Mouse (Mus musculus): ENCODE data around the gene Nup188.

Nup188 gene

DNA sequence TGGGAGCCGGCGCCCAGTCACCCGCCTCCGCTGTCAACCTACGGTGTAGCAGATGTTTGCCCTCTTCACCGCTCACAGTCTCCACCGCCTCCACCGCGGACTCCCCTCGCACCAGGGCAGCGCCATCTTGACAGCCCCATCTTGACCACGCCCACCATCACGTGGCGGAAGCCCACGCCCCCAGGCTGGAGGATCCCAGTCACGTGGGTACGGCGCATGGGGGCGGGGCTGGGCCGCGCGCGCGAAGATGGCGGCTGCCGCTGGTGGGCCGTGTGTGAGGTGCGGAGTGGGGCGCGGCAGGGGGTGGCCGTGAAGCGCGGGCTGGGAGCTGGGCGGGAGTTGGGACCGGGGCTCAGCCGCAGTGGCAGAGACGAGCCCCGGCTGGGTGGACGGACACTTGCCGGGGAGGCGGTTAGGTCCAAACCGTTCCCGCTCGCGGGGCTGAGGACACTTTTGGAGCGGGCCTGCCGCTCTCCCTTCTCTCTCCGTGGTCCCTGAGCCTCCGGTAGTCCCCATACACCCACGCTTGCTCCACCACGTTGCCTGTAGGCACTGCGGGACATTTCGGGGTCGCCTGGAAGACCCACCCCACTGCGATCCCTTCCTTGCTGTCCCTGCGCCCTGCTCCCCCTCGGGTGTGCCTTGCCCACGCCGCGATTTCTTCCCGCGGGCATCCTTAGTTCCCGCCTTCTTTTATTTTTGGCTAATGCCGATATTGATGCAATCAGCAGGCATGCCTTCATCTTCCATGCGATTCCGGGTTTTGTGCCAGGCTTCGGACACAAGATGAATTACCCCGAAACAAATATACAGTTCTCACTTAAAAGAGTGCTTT, at the start of gene Nup188, which contains the start of gene Dolk:
TSS of gene Nup188 (plus strand) at position 206 of the 835 bp plus-strand sequence.
TSS of gene Dolk (minus strand) at position 143 of the 835 bp plus-strand sequence.
- peak; percentile 97 for DNase-seq

DNA sequence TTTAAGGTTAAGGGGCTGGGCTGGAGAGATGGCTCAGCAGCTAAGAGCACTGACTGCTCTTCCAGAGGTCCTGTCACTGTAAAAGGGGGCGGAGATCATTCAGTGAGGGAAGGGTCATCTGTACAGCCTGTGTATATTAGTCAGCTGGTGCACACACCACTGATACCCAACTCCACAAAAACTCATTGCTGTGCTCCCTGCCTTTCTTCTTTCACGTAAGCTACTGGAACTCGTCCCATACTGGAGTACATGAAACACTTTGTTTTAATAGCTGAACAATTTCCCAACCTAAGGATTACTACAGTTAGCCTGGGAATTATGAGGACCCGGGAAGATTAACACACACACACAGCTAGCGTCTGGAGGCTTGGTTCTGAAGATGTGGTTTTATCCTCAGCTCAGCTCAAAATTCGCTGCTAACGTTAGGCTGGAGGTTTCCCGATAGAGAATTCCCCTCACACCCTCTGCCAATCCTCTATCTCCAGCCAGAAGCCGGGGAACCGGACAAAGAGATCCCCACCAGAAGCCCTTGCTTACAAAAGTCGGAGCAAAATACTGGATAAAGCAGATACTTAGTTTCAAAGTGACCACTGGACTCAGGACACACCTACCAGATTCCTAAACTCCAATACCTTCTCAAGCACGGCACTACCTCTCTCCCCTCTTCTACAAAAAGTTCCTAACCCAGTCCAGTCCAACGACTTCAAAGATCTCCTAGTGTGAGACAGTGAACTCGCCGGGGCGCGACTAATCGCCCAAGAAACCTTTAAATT, 49.6 kb upstream of the Nup188 start:
- peak; percentile 37 for DNase-seq

DNA sequence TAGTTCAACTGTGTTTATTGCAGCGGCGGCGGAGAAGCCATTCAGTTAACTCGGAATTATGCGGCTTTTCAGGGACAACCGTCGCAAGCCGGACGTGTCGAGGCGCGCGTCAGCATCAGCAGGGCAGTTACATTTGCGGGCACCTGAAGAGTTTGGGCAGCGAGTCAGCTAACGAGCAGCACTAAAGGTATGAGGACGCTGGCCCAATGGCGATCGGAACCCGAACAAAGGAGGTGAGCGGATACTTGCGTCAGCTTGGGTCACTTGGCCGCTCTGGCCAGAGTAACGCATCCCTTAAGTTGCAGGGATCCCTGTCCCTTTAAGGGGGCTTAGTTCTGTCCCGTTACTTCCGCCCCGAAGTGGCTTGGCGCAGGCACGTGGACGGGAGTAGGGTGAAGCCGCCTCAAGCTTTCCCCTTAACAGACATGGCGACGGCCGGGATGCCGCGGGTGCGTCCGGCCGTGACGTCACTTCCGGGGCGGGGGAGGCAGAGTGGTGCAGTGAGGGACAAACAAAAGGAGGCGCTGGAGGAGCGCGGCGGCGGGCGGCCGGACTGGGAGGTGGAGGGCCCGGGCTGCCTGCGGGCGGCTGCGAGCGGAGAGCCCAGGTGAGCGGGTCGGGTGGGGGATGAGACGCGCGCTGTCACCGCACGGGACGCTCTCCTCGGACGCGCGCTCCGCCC, 48.9 kb upstream of the Nup188 start, which contains the start of gene Lrrc8a:
TSS of gene Lrrc8a (plus strand) at position 517 of the 682 bp plus-strand sequence.
- DNase-seq, result peak; percentile 99

DNA sequence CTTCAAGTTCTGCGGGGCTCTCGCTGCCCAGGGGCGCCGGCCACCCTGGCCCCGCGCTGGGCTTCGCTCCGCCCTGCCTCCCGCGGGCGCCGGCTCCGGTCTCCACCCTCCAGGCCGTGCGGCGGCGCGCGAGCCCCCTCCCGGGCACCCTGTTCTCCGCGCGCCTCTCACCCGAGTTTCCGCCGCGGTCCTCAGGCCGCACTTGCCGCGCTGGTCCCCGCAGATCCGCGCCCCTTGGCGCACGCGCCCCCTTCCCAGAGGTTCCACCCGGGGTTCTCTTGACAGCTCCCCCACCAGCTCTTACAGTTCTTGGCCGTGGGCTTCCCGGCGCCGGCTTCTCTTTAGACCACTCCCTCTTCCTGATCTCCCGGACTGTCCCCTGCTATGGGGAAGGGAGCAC, 48.3 kb upstream of the Nup188 start:
- no peak for DNase-seq

DNA sequence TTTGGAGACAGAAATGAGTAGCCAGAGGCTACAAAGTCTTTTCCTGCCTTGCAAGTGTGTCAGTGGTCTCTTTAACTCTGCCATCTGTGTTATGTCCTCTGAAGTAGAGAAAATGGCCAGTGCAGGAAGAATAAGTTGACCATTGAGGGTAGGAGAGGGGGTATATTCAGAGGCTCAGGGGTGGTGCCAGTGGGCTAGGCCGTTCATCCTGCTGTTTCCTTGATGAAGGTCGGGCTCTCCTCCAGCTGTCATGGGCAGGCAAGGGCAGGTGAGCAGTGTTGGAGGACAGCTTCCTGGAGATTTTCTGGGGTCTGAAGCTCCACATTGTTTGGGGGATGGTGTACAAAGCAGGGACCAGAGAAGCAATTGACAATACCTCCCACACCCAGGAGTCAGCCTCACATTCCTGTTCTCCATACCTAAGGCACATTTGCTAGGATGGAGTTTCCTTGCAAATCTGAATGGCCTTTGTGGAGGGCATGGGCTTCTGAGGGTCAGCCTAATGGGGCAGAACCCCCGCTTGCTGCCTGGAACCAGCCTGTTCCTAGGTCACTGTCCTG, 47.2 kb upstream of the Nup188 start:
- no peak for DNase-seq

DNA sequence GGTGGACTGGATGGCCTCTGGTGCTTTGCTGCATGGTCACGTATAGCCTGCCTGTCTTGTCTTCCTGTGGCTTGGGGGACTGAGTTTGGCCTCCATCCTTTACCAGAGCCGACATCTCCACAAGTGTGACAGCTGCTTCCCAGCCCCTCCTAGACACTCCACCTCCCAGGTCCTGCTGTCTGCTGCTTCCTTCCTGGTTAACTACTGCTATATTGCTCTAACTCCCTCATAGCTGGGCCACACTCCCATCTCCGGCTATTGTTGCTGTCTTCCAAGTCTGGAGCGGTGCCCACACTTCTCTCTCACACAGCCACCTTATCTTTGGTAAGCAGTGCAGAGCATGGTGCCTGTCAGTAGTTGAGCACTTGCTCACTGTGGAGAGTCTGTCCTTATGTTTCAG, 46.4 kb upstream of the Nup188 start:
- no peak for DNase-seq

DNA sequence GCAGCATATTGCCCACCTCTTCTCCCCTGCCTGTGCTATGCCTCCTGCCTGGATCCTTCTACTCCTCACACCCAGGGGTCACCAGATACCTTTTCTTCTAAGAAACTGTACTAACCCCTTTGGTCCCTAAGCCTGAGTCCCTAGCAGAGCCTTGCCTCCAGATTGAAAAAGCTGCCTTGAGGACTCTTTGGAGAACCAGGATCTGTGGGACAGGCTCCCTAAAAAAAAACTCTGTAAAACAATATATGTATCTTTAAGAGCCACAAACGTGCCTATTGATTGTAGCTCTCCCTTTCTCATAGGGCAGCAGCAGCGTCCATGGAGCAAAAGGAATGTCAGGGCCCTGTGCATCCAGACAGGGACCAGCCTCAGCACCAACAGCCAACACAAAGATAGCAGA, 45.9 kb upstream of the Nup188 start, which contains the start of gene Gm28035:
TSS of gene Gm28035 (plus strand) at position 301 of the 400 bp plus-strand sequence.
- no peak for DNase-seq

DNA sequence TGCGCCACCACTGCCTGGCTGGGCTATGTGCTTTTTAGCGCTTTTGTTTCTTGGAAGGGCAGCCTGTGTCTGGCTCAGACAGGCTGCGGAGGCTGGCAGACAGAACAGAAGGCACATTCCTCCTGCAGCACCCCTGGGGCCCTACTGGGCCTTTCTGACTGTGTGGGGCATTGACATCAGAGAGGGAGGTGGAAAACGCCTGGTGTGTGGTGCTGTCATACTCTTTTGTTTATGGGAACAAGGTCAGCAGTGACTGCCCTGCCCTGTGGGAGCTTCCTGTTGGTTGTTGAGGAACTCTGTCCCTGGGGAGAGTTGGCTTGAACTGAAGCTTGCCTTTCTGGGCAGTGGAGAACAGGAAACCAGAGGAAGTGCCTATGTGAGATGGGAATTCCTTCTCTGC, 43.7 kb upstream of the Nup188 start:
- peak; percentile 73 for DNase-seq

DNA sequence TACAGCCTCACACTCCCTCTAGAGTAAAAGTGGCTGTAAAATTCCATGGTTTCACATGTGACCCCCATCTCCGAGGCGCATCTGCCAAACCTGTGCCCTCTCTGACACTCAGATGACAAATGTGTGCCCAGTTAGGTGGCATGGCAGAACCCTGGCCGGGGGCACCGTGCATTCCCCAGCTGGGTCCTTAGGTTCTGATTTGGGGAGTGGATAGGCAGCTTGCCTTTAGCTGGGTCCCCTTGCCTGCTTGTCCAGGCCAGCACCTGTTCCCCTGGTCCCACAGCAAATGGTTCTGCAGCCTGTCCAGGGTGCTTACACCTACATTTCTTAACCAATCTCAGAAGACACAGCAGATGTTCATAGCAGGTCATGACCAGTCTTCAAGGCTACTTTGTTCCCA, 42.8 kb upstream of the Nup188 start:
- no peak for DNase-seq

DNA sequence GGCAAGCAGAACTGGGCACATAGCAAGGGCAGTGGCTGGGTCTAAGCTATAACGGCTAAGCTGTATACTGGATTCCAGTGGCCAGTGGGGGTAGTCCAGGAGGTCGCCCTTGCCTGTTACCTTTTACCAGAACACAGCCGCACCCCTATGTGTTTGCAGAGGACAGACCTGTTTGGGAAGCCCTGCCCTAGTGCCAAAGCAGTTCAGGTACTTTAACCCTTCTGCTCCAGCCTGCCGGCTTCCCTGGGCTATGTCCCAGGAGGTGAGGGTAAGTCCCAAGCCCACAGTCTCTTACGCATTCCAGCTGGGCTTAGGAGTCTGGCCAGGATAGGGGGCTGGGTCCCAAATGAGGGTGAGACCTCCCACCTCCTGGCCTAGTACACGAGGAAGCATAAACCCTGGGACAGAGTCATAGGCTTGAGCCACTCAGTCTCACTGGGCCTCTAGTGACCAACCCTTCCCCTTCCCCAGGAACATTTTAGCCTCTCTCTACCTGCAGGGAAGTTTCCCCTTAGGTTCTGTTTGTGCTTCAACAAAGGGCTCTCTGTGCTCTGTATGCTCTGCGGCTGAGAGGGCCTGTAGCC, 41.5 kb upstream of the Nup188 start:
- DNase-seq, result no peak

DNA sequence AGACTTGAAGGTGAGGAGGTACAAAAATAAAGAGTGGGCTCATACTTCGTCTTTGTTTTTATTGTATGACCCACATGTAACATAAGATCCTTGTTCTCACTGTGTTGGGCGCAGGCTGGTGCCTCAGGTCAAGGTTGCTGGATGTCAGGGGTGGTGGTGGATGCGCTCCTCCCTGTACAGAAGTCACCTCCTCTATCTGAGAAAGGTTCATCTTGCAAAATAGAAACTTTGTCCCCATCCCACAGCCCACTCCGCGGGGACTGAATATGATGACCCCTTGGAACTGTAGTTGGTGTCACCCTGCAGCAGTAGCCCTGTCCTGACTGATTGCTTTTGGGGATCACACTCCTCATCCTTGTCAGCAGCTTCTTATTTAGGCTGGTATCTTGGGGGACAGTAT, 39.2 kb upstream of the Nup188 start:
- DNase-seq, result no peak

DNA sequence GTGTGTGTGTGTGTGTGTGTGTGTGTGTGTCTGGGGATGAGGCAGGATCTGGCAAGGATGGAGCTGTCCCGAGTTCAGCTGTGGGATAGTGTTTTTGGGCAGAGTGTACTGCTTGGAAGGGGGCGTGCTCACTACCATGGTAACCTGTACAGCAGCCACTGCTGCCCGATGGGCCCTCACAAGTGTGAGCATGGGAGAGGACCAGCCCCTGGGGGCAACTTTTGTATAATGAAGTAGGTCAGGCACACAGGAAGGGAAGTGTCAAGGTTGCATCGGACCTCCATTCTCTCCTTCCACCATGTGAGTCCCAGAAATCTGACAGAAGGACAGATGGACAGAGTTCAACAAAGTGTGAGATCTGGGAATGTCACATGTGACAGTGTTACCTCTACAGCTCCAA, 38.5 kb upstream of the Nup188 start:
- no peak for DNase-seq

DNA sequence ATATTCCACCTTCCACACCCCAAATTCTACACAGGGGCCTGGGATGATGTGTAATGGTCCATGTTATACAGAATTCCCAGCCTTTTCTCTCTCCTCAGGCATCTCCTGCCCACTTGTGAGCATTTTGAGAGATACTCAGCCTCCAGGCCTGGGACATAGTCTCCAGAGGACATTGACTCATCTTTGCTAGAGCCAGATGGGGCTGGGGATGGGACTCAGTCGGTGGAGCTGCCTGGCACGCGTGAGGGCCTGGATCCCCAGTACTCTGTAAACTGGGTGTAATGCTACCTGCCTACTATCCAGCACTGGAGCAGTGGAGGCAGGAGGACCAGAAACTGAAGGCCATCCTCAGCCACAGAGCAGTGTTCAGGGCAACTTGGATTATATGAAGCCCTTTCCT, 37.0 kb upstream of the Nup188 start:
- no peak for DNase-seq

DNA sequence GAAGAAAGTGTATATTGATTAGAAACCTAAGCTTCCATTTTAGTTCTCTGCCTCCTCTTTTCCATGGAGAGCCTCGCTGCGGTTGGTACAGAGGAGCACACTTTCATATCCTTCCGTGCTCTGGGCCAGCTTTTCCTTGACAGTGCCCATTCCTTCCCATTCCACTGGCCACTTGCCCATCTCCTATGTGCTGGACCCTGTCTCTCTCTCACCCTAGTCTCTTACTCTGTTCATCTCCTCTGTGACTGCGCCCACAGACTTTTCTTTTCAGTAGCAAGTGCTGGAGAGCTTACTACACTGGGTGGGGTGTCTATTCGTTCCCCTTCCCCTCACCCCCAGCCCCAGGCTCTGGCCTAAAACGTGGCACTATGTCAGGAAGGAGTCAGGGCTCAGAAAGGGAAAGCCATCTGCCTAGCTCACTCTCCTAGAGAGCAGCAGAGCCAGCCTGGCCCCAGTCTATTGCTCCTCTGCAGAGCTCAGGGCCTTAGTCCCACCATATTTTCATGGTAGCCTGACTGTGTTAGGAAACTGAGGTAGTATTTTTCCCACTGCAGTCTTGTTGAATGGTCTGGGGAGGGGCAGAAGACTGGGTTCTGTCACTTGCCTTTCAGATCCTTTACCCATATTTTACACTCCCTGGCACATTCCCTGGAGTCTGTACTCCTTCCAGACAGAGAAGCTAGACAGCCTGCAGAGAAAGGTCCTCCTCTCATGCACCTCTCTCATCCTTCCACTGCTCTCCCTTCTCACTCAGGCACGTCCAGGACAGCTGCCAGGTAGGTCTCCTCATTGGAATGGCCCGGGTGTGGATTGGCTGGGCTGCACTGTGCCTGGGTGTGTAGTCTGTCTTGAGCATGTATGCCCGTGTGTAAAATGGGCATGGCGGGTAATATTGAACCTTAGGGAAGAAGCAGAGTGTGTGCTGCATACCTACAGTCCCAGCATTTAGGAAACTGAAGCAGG, 35.8 kb upstream of the Nup188 start:
- no peak for DNase-seq

DNA sequence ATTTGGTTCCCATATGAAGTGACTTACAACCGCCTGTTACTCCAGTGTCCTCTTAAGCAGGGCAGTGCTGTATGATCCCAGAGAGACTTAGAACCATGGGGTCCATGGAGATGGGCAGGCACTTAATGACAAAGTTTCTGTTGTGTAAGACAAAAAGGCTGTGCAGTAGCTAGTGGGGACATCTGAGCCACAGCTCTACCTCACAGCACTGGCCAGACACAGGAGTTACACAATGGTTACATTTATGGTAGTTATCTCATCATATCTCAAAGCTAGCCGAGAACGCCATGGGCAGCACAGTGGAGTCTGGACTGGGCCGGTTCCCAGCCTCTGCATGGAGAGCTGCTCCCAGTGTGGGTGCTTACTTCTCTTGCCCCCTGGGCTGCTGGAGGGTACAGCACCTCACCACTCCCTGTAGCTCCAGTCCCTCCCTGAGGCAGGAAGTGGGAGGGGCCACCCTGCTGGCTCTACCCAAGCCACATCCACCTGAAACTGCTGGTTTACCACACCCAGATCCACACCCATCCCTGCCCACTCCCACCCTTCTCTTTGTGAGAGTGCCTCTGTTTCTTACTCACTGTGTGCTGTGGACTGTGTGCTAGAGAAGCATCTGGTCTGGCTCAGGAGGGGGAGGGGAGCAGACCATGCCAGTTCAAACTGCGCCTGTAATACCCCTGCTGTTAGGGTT, 34.6 kb upstream of the Nup188 start:
- DNase-seq, result no peak

DNA sequence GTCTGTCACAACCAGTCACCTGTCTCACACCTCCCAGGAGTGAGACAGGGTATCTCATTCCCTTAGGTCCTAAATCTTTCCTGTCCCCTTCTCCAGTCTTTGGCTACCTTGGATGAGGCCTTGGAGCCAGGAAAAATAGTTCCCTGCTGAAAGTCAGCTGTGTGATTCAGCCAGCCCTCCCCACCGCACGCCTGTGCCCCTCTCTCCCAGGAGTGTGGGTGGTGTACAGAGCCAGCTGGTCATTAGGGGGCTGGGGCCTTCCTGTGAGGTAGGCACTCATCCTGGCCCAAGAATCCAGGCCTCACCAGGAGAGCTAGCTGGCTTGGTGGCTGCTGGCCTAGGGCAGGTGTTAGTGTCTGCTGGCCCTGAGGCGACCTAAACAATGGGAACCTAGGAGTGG, 33.7 kb upstream of the Nup188 start:
- DNase-seq, result no peak

DNA sequence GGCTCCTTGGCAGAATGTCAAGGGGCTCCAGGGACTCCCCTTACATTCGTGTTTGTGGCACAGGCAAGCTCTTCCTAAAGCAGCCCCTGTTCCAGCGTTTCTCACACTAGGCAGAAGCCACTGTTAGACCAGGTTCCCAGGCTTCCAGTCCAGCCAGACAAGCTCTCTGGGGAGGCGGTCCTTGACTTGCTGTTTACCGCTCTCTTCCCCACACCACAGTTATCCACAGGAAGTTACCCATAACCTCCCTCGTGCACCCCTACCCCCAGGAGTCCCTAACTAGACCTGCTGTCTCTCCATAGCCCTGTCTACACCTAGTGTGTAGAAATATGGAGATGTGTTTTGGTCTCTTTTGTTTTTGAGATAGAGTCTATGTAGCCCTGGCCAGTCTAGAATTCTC, 32.4 kb upstream of the Nup188 start:
- DNase-seq, result no peak

DNA sequence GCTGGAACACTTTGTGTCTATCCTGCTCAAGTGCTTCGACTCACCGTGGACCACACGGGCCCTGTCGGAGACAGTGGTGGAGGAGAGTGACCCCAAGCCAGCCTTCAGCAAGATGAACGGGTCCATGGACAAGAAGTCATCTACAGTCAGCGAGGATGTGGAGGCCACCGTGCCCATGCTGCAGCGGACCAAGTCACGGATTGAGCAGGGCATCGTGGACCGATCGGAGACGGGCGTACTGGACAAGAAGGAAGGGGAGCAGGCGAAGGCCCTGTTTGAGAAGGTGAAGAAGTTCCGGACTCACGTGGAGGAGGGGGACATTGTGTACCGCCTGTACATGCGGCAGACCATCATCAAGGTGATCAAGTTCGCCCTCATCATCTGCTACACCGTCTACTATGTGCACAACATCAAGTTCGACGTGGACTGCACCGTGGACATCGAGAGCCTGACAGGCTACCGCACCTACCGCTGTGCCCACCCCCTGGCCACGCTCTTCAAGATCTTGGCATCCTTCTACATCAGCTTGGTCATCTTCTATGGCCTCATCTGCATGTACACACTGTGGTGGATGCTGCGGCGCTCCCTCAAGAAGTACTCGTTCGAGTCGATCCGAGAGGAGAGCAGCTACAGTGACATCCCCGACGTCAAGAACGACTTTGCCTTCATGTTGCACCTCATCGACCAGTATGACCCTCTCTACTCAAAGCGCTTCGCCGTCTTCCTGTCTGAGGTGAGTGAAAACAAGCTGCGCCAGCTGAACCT, 30.4 kb upstream of the Nup188 start:
- DNase-seq, result no peak

DNA sequence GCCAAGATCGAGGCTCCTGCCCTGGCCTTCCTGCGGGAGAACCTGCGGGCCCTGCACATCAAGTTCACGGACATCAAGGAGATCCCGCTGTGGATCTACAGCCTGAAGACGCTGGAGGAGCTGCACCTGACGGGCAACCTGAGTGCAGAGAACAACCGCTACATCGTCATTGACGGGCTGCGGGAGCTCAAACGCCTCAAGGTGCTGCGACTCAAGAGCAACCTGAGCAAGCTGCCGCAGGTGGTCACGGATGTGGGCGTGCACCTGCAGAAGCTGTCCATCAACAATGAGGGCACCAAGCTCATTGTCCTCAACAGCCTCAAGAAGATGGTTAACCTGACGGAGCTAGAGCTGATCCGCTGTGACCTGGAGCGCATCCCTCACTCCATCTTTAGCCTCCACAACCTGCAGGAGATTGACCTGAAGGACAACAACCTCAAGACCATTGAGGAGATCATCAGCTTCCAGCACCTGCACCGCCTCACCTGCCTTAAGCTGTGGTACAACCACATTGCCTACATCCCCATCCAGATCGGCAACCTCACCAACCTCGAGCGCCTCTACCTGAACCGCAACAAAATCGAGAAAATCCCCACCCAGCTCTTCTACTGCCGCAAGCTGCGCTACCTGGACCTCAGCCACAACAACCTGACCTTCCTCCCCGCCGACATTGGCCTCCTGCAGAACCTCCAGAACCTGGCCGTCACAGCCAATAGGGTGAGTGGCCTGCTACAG, 29.4 kb upstream of the Nup188 start:
- DNase-seq, result no peak
